Mouse (Mus musculus): ENCODE data around the gene Gm20388. TPM values are rescaled to one million over a fixed set of nuclear protein-coding genes. Genes with fewer than 3 reads are reported as not detected.
"Not testable (repeated sequence)": the region's sequence is repeated elsewhere in the genome, so short reads cannot be mapped to it uniquely, and the experiment has no call there.

The Gm20388 gene
- polyA plus RNA-seq, 1 experiment from 2014 or later, result not detected

DNA sequence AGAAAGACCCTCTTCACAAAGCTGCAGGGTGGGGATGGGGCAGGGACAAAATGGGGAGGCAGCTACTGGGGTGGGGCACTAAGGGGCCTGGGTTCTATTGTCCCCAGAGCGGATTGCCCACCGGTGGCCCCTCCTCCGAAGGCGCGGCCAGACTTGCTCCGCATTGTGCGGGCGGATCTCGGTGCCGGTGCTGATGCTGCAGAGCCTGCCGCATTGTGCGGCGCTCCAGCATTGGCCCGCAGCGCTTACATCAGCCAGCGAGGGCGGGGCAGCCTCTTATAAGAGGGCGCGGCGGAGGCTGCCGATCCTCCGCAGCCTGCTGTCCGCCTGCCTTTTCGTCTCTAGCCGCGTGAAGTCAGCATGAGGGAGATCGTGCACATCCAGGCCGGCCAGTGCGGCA, 3500.6 kb downstream of the Gm20388 start, which contains the start of gene Tubb3:
Gene Tubb3 (plus strand): TSS at position 179 of the 400 bp plus-strand sequence.
- TF ChIP-seq EP300 (optimal IDR thresholded peaks at IDR 0.05) (no peak), CTCF (IDR thresholded peaks at IDR 0.05; ENCODE audit: low read depth) (no peak)
- DNase-seq (ENCODE audit: low spot score) (peak; percentile 68), ATAC-seq (ENCODE audit: low FRiP score, low TSS enrichment) (peak; percentile 57; the same call in 1 of the 2 replicates)
- H3K36me3 ChIP-seq (ENCODE audit: control insufficient read depth, insufficient read depth, low read length), result no peaks in the 10 kb centered on the region
- peaks cover 18% of the 10 kb centered on the region for H3K27me3 ChIP-seq (ENCODE audit: control insufficient read depth, insufficient read depth, low read length)
- WGBS, result 0% methylated on average over 18 of the region's 29 CpGs
- no peak within 1 kb of the TSS for H3K27ac ChIP-seq (replicated peaks)
- no peak within 1 kb of the TSS for H3K9ac ChIP-seq (ENCODE audit: low read length)
- no peaks in the 10 kb centered on the region for H3K9me3 ChIP-seq (ENCODE audit: control insufficient read depth, low read length)
- peak within 1 kb of the TSS; percentile 40 for H3K4me2 ChIP-seq (replicated peaks; ENCODE audit: low read depth)
- H3K4me1 ChIP-seq (replicated peaks; ENCODE audit: control insufficient read depth, insufficient read depth), result no peaks in the 10 kb centered on the region
- H3K4me3 ChIP-seq (ENCODE audit: low read depth, low read length), result peak within 1 kb of the TSS; percentile 21; the same call in 1 of the 2 replicates

DNA sequence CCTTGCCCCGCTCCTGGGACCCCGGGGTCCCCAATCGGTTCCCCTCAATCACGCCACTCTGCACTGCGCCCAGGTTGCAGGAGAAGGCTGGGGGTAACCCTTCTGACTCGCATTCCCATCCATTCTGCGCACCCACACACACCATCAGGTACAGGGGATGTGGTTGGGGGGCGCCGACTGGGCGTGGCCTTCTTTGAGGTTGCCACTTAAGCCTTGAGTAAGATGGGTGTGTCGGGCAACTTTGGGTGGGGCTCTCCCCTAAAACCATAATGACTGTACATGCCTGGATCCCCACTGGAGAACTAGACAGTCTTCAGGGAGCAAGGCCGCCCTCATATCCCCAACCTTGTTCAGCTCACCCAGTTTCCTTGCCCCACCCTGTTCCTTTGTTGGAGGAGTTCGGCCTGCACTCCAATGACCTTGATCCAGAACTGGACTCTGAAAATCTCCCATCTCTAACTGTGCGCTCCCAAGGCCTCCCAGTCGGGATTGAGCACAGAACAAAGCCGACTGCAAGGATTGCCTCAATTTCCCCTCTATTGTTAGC, 3501.2 kb downstream of the Gm20388 start:
- no peak overlapping the region for H3K27ac ChIP-seq (replicated peaks)
- WGBS, result 11% methylated on average over 16 of the region's 16 CpGs
- ATAC-seq (ENCODE audit: low FRiP score, low TSS enrichment), result no peak
- peak overlapping the region; percentile 40 for H3K4me2 ChIP-seq (replicated peaks; ENCODE audit: low read depth)
- no peaks in the 10 kb centered on the region for H3K9me3 ChIP-seq (ENCODE audit: control insufficient read depth, low read length)
- no peaks in the 10 kb centered on the region for H3K4me1 ChIP-seq (replicated peaks; ENCODE audit: control insufficient read depth, insufficient read depth)
- H3K4me3 ChIP-seq (ENCODE audit: low read depth, low read length), result peak overlapping the region; percentile 21; the same call in 1 of the 2 replicates
- TF ChIP-seq EP300 (optimal IDR thresholded peaks at IDR 0.05), result no peak
- TF ChIP-seq CTCF (IDR thresholded peaks at IDR 0.05; ENCODE audit: low read depth), result no peak
- no peak overlapping the region for H3K9ac ChIP-seq (ENCODE audit: low read length)
- no peak for DNase-seq (ENCODE audit: low spot score)
- peaks cover 18% of the 10 kb centered on the region for H3K27me3 ChIP-seq (ENCODE audit: control insufficient read depth, insufficient read depth, low read length)
- H3K36me3 ChIP-seq (ENCODE audit: control insufficient read depth, insufficient read depth, low read length), result no peaks in the 10 kb centered on the region

DNA sequence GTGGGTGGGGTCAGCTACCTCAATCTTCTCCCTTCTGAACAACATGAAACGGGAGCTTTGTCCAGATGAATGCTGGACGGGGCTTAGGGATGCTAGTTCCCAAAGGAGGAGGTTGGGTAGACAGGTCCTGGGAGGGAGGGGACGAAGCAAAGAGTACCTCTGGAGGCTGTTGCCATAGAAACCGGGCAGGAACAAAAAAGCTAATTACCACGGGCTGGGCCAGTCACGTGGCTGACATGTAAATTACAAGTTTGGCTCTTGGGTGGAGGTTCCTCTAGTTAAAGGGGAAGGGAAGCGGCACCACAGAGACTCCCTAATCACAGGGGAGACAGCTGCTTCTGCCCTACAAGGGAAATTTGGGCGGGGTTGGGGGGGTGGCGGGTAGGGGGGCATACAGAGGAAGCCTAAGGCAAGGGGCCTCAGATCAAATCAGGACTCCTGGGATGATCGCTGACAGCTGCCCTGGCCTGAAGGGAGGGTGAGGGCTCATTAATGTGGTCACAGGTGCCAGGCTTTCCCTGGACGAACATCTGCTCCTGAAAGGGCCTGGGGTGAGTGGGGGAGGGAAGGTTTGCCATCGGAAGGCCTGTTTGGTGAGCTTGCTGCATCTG, 3502.0 kb downstream of the Gm20388 start:
- ATAC-seq (ENCODE audit: low FRiP score, low TSS enrichment) (no peak), DNase-seq (ENCODE audit: low spot score) (no peak)
- H3K9ac ChIP-seq (ENCODE audit: low read length), result no peak overlapping the region
- H3K27me3 ChIP-seq (ENCODE audit: control insufficient read depth, insufficient read depth, low read length), result peaks cover 18% of the 10 kb centered on the region
- WGBS, result 6% methylated on average over 12 of the region's 12 CpGs
- no peaks in the 10 kb centered on the region for H3K4me1 ChIP-seq (replicated peaks; ENCODE audit: control insufficient read depth, insufficient read depth)
- no peak overlapping the region for H3K4me2 ChIP-seq (replicated peaks; ENCODE audit: low read depth)
- no peak overlapping the region for H3K4me3 ChIP-seq (ENCODE audit: low read depth, low read length)
- H3K36me3 ChIP-seq (ENCODE audit: control insufficient read depth, insufficient read depth, low read length), result no peaks in the 10 kb centered on the region
- no peaks in the 10 kb centered on the region for H3K9me3 ChIP-seq (ENCODE audit: control insufficient read depth, low read length)
- TF ChIP-seq CTCF (IDR thresholded peaks at IDR 0.05; ENCODE audit: low read depth), result no peak
- TF ChIP-seq EP300 (optimal IDR thresholded peaks at IDR 0.05), result no peak
- no peak overlapping the region for H3K27ac ChIP-seq (replicated peaks)

DNA sequence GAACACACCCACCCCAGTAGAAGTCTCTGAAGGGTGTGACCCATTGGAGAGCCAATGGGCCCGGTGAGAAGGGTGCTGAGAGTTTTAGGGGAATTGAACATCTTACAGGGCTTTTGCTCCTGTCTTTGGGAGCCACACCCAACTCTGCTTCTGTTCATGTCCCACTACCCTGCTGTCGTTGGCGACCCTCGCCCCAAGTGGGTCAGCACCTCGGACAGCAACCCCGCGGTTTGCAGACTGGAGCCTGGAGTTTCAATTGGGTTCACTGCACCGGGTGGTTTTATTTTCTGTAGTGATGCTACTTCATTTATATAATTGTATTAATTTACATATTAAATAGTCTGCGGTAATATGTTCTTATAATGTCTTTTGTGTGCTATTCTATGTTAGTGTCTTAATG, 3503.6 kb downstream of the Gm20388 start:
- Histone ChIP-seq H3K36me3 (ENCODE audit: control insufficient read depth, insufficient read depth, low read length) (no peaks in the 10 kb centered on the region), H3K9ac (ENCODE audit: low read length) (no peak overlapping the region), H3K4me1 (replicated peaks; ENCODE audit: control insufficient read depth, insufficient read depth) (no peaks in the 10 kb centered on the region), H3K4me2 (replicated peaks; ENCODE audit: low read depth) (no peak overlapping the region), H3K27me3 (ENCODE audit: control insufficient read depth, insufficient read depth, low read length) (peaks cover 18% of the 10 kb centered on the region), H3K27ac (replicated peaks) (no peak overlapping the region), H3K9me3 (ENCODE audit: control insufficient read depth, low read length) (no peaks in the 10 kb centered on the region), H3K4me3 (ENCODE audit: low read depth, low read length) (no peak overlapping the region)
- DNase-seq (ENCODE audit: low spot score) (no peak), ATAC-seq (ENCODE audit: low FRiP score, low TSS enrichment) (no peak)
- whole genome bisulfite sequencing, result 8% methylated on average over 9 of the region's 9 CpGs
- no peak for TF ChIP-seq CTCF (IDR thresholded peaks at IDR 0.05; ENCODE audit: low read depth)
- TF ChIP-seq EP300 (optimal IDR thresholded peaks at IDR 0.05), result no peak

DNA sequence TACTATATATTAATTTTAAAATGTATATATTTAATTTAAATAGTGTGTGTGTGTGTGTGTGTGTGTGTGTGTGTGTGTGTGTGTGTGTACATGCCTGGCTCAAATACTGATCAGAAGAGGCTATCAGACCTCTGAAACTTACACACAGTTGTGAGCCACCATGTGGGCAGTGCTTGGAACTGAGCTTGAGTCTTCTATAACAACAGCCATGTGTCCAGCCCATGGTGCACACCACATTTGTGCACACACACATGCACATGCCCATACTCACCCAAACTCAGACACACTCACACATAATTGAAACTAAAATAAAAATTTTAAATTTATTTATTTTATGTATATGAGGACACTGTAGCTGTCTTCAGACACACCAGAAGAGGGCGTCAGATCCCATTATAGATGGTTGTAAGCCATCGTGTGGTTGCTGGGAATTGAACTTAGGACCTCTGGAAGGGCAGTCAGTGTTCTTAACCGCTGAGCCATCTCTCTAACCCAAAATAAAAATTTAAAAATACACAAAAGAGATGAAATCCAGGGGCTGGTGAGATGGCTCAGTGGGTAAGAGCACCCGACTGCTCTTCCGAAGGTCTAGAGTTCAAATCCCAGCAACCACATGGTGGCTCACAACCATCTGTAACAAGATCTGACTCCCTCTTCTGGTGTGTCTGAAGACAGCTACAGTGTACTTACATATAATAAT, 3504.5 kb downstream of the Gm20388 start:
- peaks cover 15% of the 10 kb centered on the region for H3K27me3 ChIP-seq (ENCODE audit: control insufficient read depth, insufficient read depth, low read length)
- H3K9me3 ChIP-seq (ENCODE audit: control insufficient read depth, low read length); ATAC-seq (ENCODE audit: low FRiP score, low TSS enrichment); H3K36me3 ChIP-seq (ENCODE audit: control insufficient read depth, insufficient read depth, low read length); H3K27ac ChIP-seq (replicated peaks); DNase-seq (ENCODE audit: low spot score); H3K4me2 ChIP-seq (replicated peaks; ENCODE audit: low read depth); H3K4me3 ChIP-seq (ENCODE audit: low read depth, low read length); H3K4me1 ChIP-seq (replicated peaks; ENCODE audit: control insufficient read depth, insufficient read depth); H3K9ac ChIP-seq (ENCODE audit: low read length): not testable (repeated sequence)
- 79% methylated on average over 5 of the region's 5 CpGs for WGBS
